Mouse (Mus musculus) embryonic facial prominence, embryonic 10.5 days (tissue): Measurements from ENCODE around the gene Rph3al. TPM values are rescaled to one million over a fixed set of nuclear protein-coding genes. Genes with fewer than 3 reads are reported as not detected.

ENCODE experiments used
- DNase-seq: peaks from one replicate; pipeline ENCODE4 v3.0.0-alpha.2; 2017; ENCODE audit warnings: low spot score
- H3K27ac ChIP-seq: fragments of 300-500 bp; sonication (generic); replicated peaks from 2 replicates; pipeline ENCODE4 v1.5.1; 2016; ENCODE audit warnings: mild to moderate bottlenecking
- H3K27me3 ChIP-seq: fragments of 300-500 bp; sonication (generic); replicated peaks from 2 replicates; pipeline ENCODE4 v1.6.1; 2016; ENCODE audit warnings: low read depth, mild to moderate bottlenecking; ENCODE audit not compliant: poor library complexity, severe bottlenecking
- H3K36me3 ChIP-seq: fragments of 300-500 bp; sonication (generic); replicated peaks from 2 replicates; pipeline ENCODE4 v1.6.1; 2016; ENCODE audit warnings: mild to moderate bottlenecking, moderate library complexity
- H3K4me1 ChIP-seq: fragments of 300-500 bp; sonication (generic); 2 replicates; pipeline ENCODE4 v1.6.1; 2016
- H3K4me3 ChIP-seq: fragments of 300-500 bp; sonication (generic); 2 replicates; pipeline ENCODE4 v1.5.1; 2016; ENCODE audit warnings: mild to moderate bottlenecking, moderate library complexity
- H3K9me3 ChIP-seq: fragments of 300-500 bp; sonication (generic); 2 replicates; pipeline ENCODE4 v1.6.1; 2016; ENCODE audit warnings: mild to moderate bottlenecking
- WGBS: fragments of 180-500 bp; shearing (Covaris S2); methylation state at CpG from one replicate; pipeline ENCODE4 v1.1.7; 2016; 5-methylcytosine and 5-hydroxymethylcytosine counted together
- polyA plus RNA-seq: library from polyadenylated mRNA; unstranded; fragments of >200 nt; fragmentation: Nextera tagmentation; extraction: Ambion mirVana; gene quantifications from 2 replicates; pipeline ENCODE4 v1.2.1, GENCODE M21; 2016

Gene Rph3al
- polyA plus RNA-seq, 1 experiment from 2014 or later: 3.5 TPM

DNA sequence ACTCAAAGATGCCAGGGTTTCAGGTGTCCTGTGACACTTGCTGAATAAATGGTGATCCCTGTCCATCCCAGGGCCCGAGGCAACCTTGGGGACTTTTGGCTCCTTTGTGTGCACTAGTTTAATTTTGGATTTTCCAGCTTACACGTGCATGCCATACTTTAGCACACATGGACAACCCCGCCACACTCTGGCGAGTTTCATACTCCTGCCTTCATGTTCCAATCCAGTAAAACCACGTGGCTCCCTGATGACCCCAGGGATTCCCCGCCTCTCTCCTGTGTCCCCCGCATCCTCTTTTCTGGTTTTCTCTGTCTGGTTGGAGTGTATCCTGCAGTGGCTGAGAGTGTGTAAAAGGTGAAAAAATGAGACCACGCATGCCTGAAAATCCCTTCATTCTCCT lies 110.8 kb downstream of the Rph3al start:
- 0 out of 2 replicates have a peak, but pooled peaks cover 9% of the 10 kb centered on the region for H3K27me3 ChIP-seq
- no peaks in the 10 kb centered on the region for H3K36me3 ChIP-seq
- no peaks in the 10 kb centered on the region for H3K9me3 ChIP-seq
- H3K4me1 ChIP-seq: peaks cover 6% of the 10 kb centered on the region; the same call in 1 of the 2 replicates
- no peak for DNase-seq
- no peak overlapping the region for H3K27ac ChIP-seq
- H3K4me3 ChIP-seq: no peak overlapping the region
- 83% methylated on average over 8 of the region's 8 CpGs for WGBS

DNA sequence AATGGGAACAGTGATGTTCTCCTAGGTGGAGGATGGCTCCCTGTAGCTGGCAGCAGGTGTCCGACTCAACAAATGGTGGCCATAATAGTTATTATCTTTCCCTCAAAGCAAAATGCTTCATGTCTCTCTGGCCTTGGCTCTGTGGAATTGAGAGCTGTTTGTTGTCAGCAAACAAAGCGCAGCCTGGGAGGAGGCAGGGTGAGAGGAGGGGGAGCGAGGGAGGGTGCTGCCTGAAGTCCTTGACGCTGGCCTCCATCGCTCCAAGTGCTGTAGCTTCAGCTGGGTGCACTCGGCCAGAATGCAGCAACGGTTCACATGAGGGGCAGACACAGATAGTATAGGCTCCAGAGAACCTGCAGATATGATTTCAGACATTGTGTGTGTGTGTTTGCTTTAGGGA lies 114.7 kb downstream of the Rph3al start:
- DNase-seq: no peak
- Histone ChIP-seq H3K4me1 (peaks cover 5% of the 10 kb centered on the region), H3K9me3 (no peaks in the 10 kb centered on the region), H3K4me3 (no peak overlapping the region), H3K27ac (no peak overlapping the region), H3K36me3 (no peaks in the 10 kb centered on the region), H3K27me3 (peaks cover 17% of the 10 kb centered on the region; the same call in 1 of the 2 replicates)
- 72% methylated on average over 7 of the region's 7 CpGs for WGBS

DNA sequence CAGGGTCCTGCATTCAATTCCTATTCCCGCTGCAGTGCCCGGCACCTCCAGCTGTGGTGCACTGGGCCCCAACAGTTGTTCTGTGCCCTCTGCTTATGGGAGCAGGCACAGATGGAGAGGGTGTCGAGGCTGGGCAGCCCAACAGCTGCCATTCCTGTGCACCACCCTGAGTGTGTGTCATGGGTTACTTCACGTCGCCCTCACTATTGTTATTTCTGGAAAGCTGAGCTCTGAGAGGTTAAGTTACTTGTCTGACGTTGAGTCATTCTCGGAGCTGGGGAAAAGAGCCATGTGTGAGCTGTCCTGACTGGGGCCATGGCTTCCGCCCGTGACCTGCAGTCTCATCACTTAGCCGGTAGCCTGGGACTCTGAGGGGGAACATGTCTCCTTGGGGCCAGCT lies 125.1 kb downstream of the Rph3al start:
- Histone ChIP-seq H3K4me3 (no peak overlapping the region), H3K9me3 (no peaks in the 10 kb centered on the region), H3K36me3 (no peaks in the 10 kb centered on the region), H3K27ac (no peak overlapping the region), H3K4me1 (peaks cover 26% of the 10 kb centered on the region), H3K27me3 (0 out of 2 replicates have a peak, but pooled peaks cover 10% of the 10 kb centered on the region)
- no peak for DNase-seq
- WGBS: 59% methylated on average over 10 of the region's 10 CpGs

DNA sequence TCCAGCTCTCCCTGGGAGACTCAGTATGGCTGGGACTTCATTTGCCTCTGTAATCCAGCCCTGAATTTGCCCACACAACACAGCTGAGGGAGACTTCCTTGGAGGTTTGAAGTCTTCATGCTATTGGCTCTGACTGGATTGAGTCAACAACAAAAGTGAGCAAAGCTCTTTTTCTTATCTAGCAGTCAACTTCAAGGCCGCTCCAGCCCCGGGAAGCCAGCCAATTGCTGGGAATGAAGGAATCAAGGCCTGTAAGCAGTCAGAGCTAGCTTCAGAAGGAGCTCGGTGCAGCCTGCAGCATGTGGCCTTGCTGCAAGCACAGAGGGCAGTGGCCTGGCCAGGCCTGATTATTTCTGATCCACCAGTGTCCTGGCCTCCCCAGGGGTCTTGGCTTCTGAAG lies 126.3 kb downstream of the Rph3al start:
- H3K27ac ChIP-seq: no peak overlapping the region; the same call in 1 of the 2 replicates
- H3K9me3 ChIP-seq: no peaks in the 10 kb centered on the region
- peaks cover 17% of the 10 kb centered on the region for H3K4me1 ChIP-seq
- no peaks in the 10 kb centered on the region for H3K27me3 ChIP-seq
- WGBS: 62% methylated on average over 3 of the region's 3 CpGs
- no peak for DNase-seq
- no peak overlapping the region for H3K4me3 ChIP-seq
- no peaks in the 10 kb centered on the region for H3K36me3 ChIP-seq

DNA sequence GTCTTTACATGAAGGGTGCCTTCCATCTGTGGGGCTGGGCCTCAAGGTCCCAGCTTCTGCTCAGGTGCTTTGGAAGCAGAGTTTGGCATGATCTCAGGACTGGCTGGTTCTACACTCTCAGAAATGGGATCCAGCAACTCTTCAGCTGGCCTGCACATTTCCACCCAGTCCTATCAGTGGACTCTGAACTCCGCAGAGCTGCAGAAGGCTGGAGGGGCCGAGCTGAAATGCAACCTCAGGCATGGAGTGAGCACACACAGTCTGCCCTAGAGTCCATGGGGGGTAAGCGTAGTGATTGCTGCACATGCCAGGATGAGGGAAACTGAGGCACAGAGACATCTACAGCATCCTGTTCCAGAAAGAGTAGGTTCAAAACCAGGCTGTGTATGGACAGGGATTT lies 127.7 kb downstream of the Rph3al start:
- Histone ChIP-seq H3K4me3 (no peak overlapping the region), H3K4me1 (peaks cover 17% of the 10 kb centered on the region), H3K9me3 (no peaks in the 10 kb centered on the region), H3K27ac (no peak overlapping the region), H3K27me3 (no peaks in the 10 kb centered on the region), H3K36me3 (no peaks in the 10 kb centered on the region)
- no peak for DNase-seq
- 87% methylated on average over 3 of the region's 3 CpGs for WGBS

DNA sequence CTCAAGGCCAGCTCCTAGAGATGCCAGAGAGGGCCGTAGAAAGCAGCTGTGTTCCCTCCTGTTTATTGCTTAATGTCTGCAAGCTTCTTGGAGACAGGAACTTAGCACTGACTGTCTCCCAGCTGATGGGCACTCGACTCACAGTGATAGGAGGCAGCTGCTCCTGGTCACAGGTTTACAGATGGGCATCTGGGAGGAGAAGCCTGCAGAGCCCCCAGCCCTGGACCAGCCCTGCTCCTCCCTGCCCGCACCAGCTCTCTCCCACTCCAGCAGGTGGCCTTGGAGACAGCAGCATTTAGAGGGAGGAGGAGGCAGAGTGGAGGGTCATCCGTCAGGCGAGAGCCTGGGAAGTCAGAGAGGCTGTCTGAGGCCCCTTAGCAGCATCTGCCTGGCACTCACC lies 130.7 kb downstream of the Rph3al start:
- Histone ChIP-seq H3K27me3 (no peaks in the 10 kb centered on the region), H3K27ac (no peak overlapping the region), H3K4me1 (peaks cover 3% of the 10 kb centered on the region), H3K36me3 (no peaks in the 10 kb centered on the region), H3K4me3 (no peak overlapping the region), H3K9me3 (no peaks in the 10 kb centered on the region)
- no peak for DNase-seq
- 56% methylated on average over 5 of the region's 5 CpGs for WGBS

DNA sequence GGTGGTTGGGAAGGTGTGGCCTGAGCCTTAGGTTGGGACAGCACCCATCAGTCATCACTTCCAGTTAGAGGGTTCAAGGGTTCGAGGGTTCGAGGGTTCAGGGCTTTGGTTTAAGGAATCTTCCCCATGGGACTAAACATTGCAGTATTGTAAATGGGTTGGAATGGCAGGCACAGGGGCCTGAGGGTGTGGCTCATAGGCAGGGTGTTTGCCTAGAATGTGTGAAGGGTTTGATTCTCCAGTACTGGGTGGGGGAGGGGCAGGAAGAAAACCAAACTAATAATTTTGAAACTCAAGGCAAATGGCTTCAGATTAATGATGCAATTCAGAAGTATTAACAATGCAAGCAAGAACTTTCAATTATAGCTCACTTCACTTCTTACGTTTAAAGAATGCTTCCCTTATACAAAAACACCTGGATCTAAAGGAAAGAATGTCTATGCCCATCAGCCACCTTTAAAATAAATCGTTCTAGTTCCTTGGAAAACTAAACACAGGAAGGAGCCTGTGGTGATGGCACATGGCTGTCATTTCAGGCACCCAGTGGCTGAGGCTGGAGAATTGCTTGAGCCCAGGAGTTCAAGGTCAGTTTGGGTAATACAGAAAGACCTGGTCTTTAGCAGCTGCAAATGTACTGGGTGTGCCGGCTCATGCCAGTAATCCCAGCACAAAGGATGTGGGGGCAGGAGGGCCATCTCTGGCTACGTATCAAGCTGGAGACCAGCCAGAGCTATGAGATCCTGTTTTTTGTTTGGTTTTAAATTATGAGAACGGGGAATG lies 136.3 kb downstream of the Rph3al start:
- Histone ChIP-seq H3K4me3 (no peak overlapping the region), H3K9me3 (no peaks in the 10 kb centered on the region), H3K27ac (no peak overlapping the region), H3K27me3 (peaks cover 30% of the 10 kb centered on the region), H3K4me1 (no peaks in the 10 kb centered on the region), H3K36me3 (no peaks in the 10 kb centered on the region)
- 82% methylated on average over 7 of the region's 7 CpGs for WGBS
- no peak for DNase-seq

DNA sequence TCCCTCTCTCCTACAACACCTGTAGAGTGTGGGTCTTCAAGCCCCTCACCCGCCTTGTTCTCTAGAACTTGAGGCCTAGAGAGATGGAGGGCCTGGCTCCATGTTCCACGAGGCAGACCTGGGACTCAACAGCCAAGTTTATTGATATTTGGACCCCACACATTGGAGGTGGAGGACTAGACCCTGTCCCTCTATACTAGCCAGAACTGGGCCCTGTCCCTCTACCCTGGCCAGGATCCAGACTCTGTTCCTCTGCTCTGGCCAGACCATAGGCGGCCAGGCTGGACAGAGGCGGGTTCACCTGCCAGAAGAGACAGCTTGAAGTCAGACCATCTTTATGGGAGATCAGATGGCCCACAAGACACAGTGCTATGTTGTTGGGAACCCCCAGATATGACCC lies 136.9 kb downstream of the Rph3al start:
- peaks cover 36% of the 10 kb centered on the region for H3K27me3 ChIP-seq
- H3K4me3 ChIP-seq: no peak overlapping the region
- no peaks in the 10 kb centered on the region for H3K36me3 ChIP-seq
- H3K9me3 ChIP-seq: no peaks in the 10 kb centered on the region
- peaks cover under 1% of the 10 kb centered on the region; the same call in 1 of the 2 replicates for H3K4me1 ChIP-seq
- H3K27ac ChIP-seq: no peak overlapping the region
- WGBS: 83% methylated on average over 4 of the region's 4 CpGs
- no peak for DNase-seq

DNA sequence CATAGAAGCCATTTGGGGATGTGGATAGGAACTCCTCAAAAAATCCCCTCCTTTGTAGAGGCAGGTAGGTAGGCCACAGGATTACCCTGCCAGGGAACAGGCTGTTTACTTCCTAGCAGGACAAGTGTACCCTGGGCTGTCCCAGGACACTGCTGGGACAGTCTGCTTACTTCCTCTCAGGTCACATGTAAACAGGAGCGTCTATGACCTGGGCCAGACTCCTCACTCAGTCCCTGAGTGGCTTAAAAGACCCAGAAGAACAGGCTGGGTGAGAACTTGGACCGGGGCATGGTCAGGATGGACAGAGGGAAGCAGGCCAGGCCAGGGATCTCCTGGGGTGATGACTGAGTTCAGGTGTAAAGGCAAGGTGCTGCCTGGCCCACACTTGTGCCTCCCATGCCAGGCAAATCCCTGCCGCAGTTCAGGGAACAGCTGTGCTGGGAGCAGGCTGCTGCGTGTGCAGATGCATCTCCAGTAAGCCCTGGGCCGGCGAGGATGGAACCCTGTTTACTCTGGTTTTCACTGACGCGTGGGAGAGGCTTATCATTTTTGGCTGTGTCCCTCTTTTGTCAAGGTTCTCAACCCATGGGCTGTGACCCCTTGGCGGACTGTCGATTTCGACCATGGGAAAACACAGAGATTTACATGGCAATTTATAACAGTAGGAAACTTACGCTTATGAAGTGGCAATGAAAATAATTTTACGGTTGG lies 141.5 kb downstream of the Rph3al start:
- no peak for DNase-seq
- no peaks in the 10 kb centered on the region for H3K9me3 ChIP-seq
- 75% methylated on average over 13 of the region's 13 CpGs for WGBS
- H3K27ac ChIP-seq: no peak overlapping the region
- peak overlapping the region; percentile 56; the same call in 1 of the 2 replicates for H3K4me3 ChIP-seq
- H3K27me3 ChIP-seq: peaks cover 82% of the 10 kb centered on the region
- H3K36me3 ChIP-seq: no peaks in the 10 kb centered on the region
- H3K4me1 ChIP-seq: peaks cover 22% of the 10 kb centered on the region

DNA sequence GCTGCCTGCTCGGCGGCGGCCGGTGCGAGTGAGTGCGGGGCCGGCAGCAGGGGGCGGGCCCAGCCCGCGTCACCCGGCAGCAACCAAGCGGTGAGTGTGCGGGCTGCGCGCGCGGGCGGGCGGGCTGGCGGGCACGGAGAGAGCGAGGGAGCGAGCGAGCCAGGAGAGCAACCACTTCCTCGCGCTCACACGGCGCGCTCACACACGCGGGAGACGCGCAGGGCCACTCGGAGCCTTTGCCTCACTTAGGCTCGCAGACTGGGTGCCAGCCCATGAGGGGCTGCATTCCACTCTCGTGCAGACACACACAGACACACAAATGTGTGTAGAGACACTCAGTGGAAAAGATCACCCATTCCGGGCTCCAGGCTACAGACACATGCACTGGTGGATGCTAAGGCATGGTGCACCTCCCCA lies 142.2 kb downstream of the Rph3al start, which contains the start of gene Doc2b:
Doc2b (minus strand) TSS at position 21 of the 417 bp plus-strand sequence.
- Histone ChIP-seq H3K36me3 (no peaks in the 10 kb centered on the region), H3K9me3 (no peaks in the 10 kb centered on the region), H3K4me3 (peak within 1 kb of the TSS; percentile 56), H3K4me1 (peaks cover 22% of the 10 kb centered on the region), H3K27ac (peak within 1 kb of the TSS; percentile 72), H3K27me3 (peaks cover 88% of the 10 kb centered on the region)
- peak; percentile 65 for DNase-seq
- WGBS: 5% methylated on average over 37 of the region's 37 CpGs

DNA sequence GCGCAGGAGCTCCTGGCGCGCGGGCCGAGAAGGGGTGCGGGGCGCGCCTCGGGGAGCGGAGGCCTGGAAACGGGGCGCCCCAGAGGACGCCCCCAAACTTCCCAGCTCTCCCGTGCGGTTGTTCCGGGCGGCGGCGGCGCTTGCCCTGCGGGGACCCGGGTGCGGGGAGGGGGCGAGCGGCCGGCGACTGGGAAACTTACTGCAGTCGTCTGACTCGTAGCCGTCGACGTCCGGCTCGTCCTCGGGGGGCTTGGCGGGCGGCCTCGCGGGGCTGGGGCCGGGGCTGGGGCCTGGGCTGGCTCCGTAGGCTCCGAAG lies 142.9 kb downstream of the Rph3al start:
- Histone ChIP-seq H3K4me3 (peak overlapping the region; percentile 56), H3K36me3 (no peaks in the 10 kb centered on the region), H3K27ac (peak overlapping the region; percentile 72), H3K27me3 (peaks cover 93% of the 10 kb centered on the region), H3K4me1 (peaks cover 22% of the 10 kb centered on the region), H3K9me3 (no peaks in the 10 kb centered on the region)
- WGBS: 2% methylated on average over 42 of the region's 42 CpGs
- peak; percentile 40 for DNase-seq

DNA sequence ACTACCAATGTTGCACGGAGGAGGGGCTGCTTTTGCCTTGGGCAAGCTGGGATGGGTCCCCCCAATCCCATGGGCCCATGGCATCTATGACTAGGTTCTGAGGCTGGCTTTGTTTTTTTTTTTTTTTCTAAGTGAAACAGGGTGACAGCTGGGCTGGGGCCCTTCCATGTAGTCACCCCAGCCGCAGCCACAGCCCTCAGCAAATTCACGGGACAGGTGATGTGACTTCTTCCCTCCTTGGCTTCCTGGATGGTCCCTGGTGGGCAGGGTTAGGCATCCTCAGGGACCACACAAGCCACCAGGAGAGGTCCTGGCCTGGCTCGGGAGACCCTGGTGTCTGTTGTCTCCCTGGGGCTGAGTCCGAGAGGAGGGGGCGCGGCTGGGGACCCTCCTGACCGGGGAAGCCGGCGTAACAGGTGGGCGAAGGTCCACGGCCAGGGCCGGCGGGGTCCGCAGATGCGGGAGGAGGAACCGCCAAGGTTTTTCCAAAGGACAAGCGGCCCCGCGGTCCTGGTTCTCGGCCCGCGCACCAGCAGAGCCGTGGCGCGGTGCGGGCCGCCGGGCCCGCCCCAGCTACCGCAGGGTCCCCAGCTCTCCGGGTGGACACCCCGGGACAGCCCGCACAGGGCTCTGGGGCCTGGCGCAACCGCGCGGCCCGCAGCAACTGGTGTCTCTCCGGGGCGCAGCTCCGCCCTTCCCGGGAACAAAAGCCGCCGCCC lies 143.5 kb downstream of the Rph3al start:
- Histone ChIP-seq H3K36me3 (no peaks in the 10 kb centered on the region), H3K4me3 (peak overlapping the region; percentile 56), H3K27me3 (peaks cover 96% of the 10 kb centered on the region), H3K9me3 (no peaks in the 10 kb centered on the region), H3K4me1 (peaks cover 22% of the 10 kb centered on the region), H3K27ac (peak overlapping the region; percentile 72)
- 5% methylated on average over 45 of the region's 45 CpGs for WGBS
- peak; percentile 51 for DNase-seq
